Mouse (Mus musculus) liver, adult 2 months (tissue): Measurements from ENCODE around the gene Dusp14.

ENCODE experiments used
- CTCF ChIP-seq: fragments of 200-500 bp; IDR thresholded peaks from 2 replicates; pipeline ENCODE4 v1.5.1; 2011; ENCODE audit warnings: low read depth, low read length, control low read depth
- POLR2A ChIP-seq: fragments of 200-500 bp; IDR thresholded peaks from 2 replicates; pipeline ENCODE4 v1.6.1; 2011; ENCODE audit warnings: low read length, control low read depth; ENCODE audit not compliant: insufficient read depth; ENCODE audit errors: extremely low read depth

DNA sequence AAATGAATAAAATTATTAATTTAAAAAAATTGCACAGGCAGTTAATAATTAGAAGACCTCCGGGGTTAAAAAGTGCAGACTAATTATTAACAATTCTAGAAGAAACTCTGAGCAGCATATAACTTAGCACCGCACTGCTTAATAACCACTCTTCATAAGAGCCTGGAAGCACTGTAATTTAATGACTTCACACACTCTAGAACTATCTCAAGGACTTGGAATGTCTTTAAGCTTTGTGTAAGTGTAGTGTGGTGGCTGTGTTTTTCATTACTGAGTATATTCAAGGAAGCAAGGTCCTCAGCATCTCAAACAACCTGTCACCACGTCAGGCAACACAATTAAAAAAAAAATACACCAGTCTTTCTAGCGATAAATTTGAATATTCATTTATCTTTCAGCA is 26.0 kb upstream of the Dusp14 start:
- TF ChIP-seq POLR2A (no peak), CTCF (no peak)
